Mouse (Mus musculus): ENCODE results near the gene Olfr747.
"Not testable (repeated sequence)": the region's sequence is repeated elsewhere in the genome, so short reads cannot be mapped to it uniquely, and the experiment has no call there.

Gene Olfr747

GRCm38 (mm10) chr14:50693106-50693505 lies at the start of gene Olfr747:
Gene Olfr747, minus strand, starts transcription at chr14:50693206.
- DNase-seq (ENCODE audit: low spot score in 2 of 2), result no peak

DNA sequence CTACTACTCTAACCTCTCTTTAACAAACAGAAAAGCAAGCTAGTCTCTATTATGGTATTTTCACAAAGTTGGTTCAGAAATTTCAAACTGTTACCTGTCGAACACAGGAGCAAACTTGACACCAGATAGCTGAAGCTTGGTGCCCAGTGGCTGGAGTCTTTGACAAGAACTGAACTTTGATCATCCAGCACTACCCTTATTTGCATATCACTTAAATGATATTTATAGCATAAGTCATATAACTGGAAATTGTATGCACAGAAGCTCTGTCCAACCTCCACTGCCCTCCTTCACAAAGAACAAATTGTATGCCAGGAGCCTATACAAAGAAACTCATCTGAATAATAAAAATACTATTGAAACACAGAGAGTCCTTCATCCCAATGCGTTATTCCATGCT lies 48.6 kb upstream of the Olfr747 start:
- no peak for DNase-seq (ENCODE audit: low spot score in 2 of 2)

GRCm38 (mm10) chr14:50740334-50740733 lies 47.3 kb upstream of the Olfr747 start:
- DNase-seq (ENCODE audit: low spot score in 2 of 2), result no peak

- DNase-seq (ENCODE audit: low spot score in 2 of 2), result not testable (repeated sequence)
These were observed 29.4 kb upstream of the Olfr747 start for GRCm38 (mm10) chr14:50722371-50722770.

- DNase-seq (ENCODE audit: low spot score in 2 of 2), result not testable (repeated sequence)
These were observed 26.9 kb upstream of the Olfr747 start for GRCm38 (mm10) chr14:50719875-50720274.

DNA sequence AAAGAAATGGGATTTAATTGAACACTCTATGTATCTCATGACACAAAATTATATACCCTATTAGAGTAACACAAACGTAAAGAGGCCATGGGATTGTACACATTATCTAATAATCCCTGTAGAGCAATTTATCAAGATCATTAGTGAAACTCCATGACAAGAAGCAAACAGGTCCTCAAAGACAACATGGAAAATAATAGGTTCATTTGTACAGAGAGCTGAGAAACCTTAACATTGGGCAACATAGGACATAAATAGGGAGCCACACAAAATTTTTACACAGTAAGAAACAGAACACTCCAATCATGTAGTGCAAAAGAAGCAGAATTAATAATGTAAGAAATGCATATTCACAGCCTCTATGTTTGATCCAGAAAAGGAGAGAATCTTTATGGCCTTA lies 14.1 kb upstream of the Olfr747 start, which contains the start of gene Olfr748:
Gene Olfr748 (plus strand): TSS at position 301 of the 400 bp plus-strand sequence.
- no peak for DNase-seq (ENCODE audit: low spot score in 2 of 2)

DNA sequence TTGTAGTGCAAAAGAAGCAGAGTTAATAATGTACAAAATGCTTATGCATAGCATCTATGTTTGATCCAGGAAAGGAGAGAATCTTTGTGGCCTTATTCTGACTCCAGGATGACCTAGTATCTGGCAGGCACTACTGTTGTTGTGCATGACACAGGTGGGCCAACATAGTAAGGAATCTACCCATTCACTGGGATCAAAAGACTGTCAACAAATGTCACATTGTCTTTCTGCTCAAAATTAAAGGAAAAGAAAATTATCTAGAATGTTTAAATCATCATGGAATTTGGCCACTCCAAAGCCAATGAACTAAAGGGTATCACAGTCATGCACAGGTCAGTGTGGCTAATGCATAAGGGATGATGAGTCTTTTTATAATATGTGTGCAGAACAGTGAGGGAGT lies 46.2 kb downstream of the Olfr747 start, which contains the start of gene Olfr746:
Gene Olfr746 (plus strand): TSS at position 301 of the 400 bp plus-strand sequence.
- DNase-seq (ENCODE audit: low spot score in 2 of 2), result no peak

GRCm38 (mm10) chr14:50639088-50639487 lies 53.9 kb downstream of the Olfr747 start, which contains the start of gene Olfr745:
Gene Olfr745, plus strand, starts transcription at chr14:50639388.
- DNase-seq (ENCODE audit: low spot score in 2 of 2), result no peak

Data from urinary bladder, adult 18-20 months (tissue).